Mouse (Mus musculus) thymus, adult 2 months (tissue): ENCODE results near the gene Dtymk.
"Not testable (repeated sequence)": the region's sequence is repeated elsewhere in the genome, so short reads cannot be mapped to it uniquely, and the experiment has no call there.

Experiments used
- CTCF ChIP-seq: fragments of 200-500 bp; IDR thresholded peaks from 2 replicates; pipeline ENCODE4 v1.5.1; 2012; ENCODE audit warnings: mild to moderate bottlenecking, control low read depth, low read length, moderate library complexity, borderline replicate concordance; ENCODE audit not compliant: control insufficient read depth, poor library complexity, insufficient read depth; ENCODE audit errors: extremely low read depth
- POLR2A ChIP-seq: fragments of 200-500 bp; IDR thresholded peaks from 2 replicates; pipeline ENCODE4 v1.6.1; 2012; ENCODE audit warnings: mild to moderate bottlenecking, low read length, control low read depth, moderate library complexity; ENCODE audit not compliant: control insufficient read depth, poor library complexity, insufficient read depth; ENCODE audit errors: extremely low read depth

GRCm38 (mm10) chr1:93838569-93838968, 36.8 kb upstream of the Dtymk start:
- TF ChIP-seq CTCF, POLR2A: not testable (repeated sequence)
